Mouse (Mus musculus): ENCODE data around the gene Lbh.

Gene Lbh

DNA sequence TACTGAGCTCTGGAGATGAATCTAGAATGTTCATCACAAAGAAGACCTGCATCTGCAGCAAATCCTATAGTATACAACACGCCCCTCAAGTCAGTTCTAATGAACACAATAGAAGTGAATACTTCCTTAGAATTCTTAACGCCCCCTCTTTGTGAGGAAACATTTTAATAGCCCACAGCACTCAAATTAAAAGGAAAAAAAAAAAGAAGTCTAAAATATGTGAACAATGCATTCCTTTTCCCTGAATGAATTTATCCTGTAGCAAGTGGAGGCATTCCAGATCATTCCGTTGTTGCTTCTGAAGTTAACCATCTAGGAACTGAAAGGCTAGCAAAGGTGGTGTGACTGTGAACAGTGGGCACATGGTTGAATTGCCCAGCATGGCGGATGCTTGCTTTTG, 50.6 kb downstream of the Lbh start:
- no peak for DNase-seq (ENCODE audit: low spot score in 2 of 2)

- no peak for DNase-seq (ENCODE audit: low spot score in 2 of 2)
Measured at GRCm38 (mm10) chr17:72970631-72971161, 52.6 kb downstream of the Lbh start.

- no peak for DNase-seq (ENCODE audit: low spot score in 2 of 2)
Measured at GRCm38 (mm10) chr17:72973041-72973440, 54.9 kb downstream of the Lbh start.

GRCm38 (mm10) chr17:72976258-72977231, 58.4 kb downstream of the Lbh start:
- no peak for DNase-seq (ENCODE audit: low spot score in 2 of 2)

GRCm38 (mm10) chr17:72977616-72978015, 59.5 kb downstream of the Lbh start:
- no peak for DNase-seq (ENCODE audit: low spot score in 2 of 2)

DNA sequence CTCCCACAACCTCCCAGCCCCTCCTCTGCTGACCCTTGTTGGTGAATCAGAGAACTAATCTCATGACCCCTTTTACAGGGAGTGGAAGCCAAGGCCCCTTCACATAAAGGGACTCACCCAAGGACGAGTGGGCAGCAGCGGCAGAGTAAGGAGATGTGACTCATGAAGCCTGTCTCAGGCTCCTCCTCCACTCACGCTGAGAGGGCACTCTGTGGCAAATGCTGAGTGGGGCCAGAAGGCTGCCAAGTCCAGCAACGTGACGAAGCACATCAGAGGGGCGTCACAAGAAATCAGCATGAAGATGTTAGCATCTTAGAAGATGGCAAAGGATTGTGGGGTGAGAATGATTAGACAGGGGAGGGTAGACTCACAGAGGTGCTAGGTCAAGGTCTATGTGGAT, 64.1 kb downstream of the Lbh start:
- no peak for DNase-seq (ENCODE audit: low spot score in 2 of 2)

DNA sequence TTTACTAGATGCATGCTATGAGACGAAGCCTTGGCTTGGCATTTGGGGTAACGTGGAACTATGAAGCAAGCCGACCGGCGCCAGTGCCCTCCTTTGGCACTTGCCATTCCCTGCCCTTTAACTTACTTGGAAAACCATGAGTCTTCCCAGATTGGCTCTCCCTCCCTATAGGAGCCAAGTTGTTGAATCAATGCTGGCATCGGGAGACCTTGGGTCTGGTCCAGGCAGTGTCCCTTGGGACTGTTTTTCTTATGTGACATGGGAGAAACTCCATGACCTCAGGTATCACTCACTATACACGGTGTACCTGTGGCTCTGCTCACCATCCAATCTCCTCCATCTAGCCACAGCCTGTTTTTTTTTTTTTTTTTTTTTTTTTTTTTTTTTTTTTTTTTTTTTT, 65.4 kb downstream of the Lbh start:
- DNase-seq (ENCODE audit: low spot score in 2 of 2): no peak

- DNase-seq (ENCODE audit: low spot score in 2 of 2): no peak
Measured at GRCm38 (mm10) chr17:72989025-72989424, 70.9 kb downstream of the Lbh start.
